Mouse (Mus musculus): ENCODE results near the gene Adm2. TPM values are rescaled to one million over a fixed set of nuclear protein-coding genes. Genes with fewer than 3 reads are reported as not detected.
A peak's percentile ranks its signal among the peaks of the same experiment; 100 is the strongest.

Gene Adm2
- polyA plus RNA-seq, 1 experiment from 2014 or later = 0.17 TPM

- DNase-seq (ENCODE audit: low spot score) (no peak), ATAC-seq (ENCODE audit: insufficient read depth, low FRiP score, low TSS enrichment) (no peak)
- Histone ChIP-seq H3K9ac (ENCODE audit: low read length) (no peak overlapping the region), H3K27ac (ENCODE audit: low read depth, low read length) (no peak overlapping the region), H3K4me3 (ENCODE audit: low read depth, low read length) (no peak overlapping the region), H3K27me3 (ENCODE audit: control insufficient read depth, insufficient read depth, low read length) (no peaks in the 10 kb centered on the region), H3K4me2 (ENCODE audit: low read depth) (no peak overlapping the region), H3K4me1 (ENCODE audit: control insufficient read depth, insufficient read depth, low read length) (no peaks in the 10 kb centered on the region), H3K36me3 (ENCODE audit: control insufficient read depth, insufficient read depth, low read length) (no peaks in the 10 kb centered on the region), H3K9me3 (ENCODE audit: control insufficient read depth, low read length) (no peaks in the 10 kb centered on the region)
- 78% methylated on average over 3 of the region's 3 CpGs for WGBS
Observed at GRCm38 (mm10) chr15:89340136-89340535, 17.6 kb downstream of the Adm2 start.

GRCm38 (mm10) chr15:89341678-89342077 lies 19.2 kb downstream of the Adm2 start:
- WGBS = 39% methylated on average over 1 of the region's 1 CpGs
- ATAC-seq (ENCODE audit: insufficient read depth, low FRiP score, low TSS enrichment) (no peak), DNase-seq (ENCODE audit: low spot score) (no peak)
- H3K27ac ChIP-seq (ENCODE audit: low read depth, low read length) = no peak overlapping the region
- H3K9ac ChIP-seq (ENCODE audit: low read length) = no peak overlapping the region
- no peaks in the 10 kb centered on the region for H3K27me3 ChIP-seq (ENCODE audit: control insufficient read depth, insufficient read depth, low read length)
- no peak overlapping the region for H3K4me3 ChIP-seq (ENCODE audit: low read depth, low read length)
- no peaks in the 10 kb centered on the region for H3K4me1 ChIP-seq (ENCODE audit: control insufficient read depth, insufficient read depth, low read length)
- no peaks in the 10 kb centered on the region for H3K36me3 ChIP-seq (ENCODE audit: control insufficient read depth, insufficient read depth, low read length)
- H3K9me3 ChIP-seq (ENCODE audit: control insufficient read depth, low read length) = no peaks in the 10 kb centered on the region
- H3K4me2 ChIP-seq (ENCODE audit: low read depth) = no peak overlapping the region

- DNase-seq (ENCODE audit: low spot score) (no peak), ATAC-seq (ENCODE audit: insufficient read depth, low FRiP score, low TSS enrichment) (no peak)
- Histone ChIP-seq H3K4me3 (ENCODE audit: low read depth, low read length) (no peak overlapping the region), H3K4me2 (ENCODE audit: low read depth) (no peak overlapping the region), H3K36me3 (ENCODE audit: control insufficient read depth, insufficient read depth, low read length) (no peaks in the 10 kb centered on the region), H3K9ac (ENCODE audit: low read length) (no peak overlapping the region), H3K4me1 (ENCODE audit: control insufficient read depth, insufficient read depth, low read length) (no peaks in the 10 kb centered on the region), H3K27ac (ENCODE audit: low read depth, low read length) (no peak overlapping the region), H3K27me3 (ENCODE audit: control insufficient read depth, insufficient read depth, low read length) (no peaks in the 10 kb centered on the region), H3K9me3 (ENCODE audit: control insufficient read depth, low read length) (no peaks in the 10 kb centered on the region)
- 88% methylated on average over 3 of the region's 3 CpGs for WGBS
Observed at GRCm38 (mm10) chr15:89343325-89343724, 20.8 kb downstream of the Adm2 start.

- Histone ChIP-seq H3K27ac (ENCODE audit: low read depth, low read length) (no peak overlapping the region), H3K4me1 (ENCODE audit: control insufficient read depth, insufficient read depth, low read length) (peaks cover 9% of the 10 kb centered on the region), H3K36me3 (ENCODE audit: control insufficient read depth, insufficient read depth, low read length) (peaks cover 12% of the 10 kb centered on the region), H3K4me2 (ENCODE audit: low read depth) (no peak overlapping the region), H3K9ac (ENCODE audit: low read length) (no peak overlapping the region), H3K9me3 (ENCODE audit: control insufficient read depth, low read length) (no peaks in the 10 kb centered on the region), H3K27me3 (ENCODE audit: control insufficient read depth, insufficient read depth, low read length) (no peaks in the 10 kb centered on the region), H3K4me3 (ENCODE audit: low read depth, low read length) (no peak overlapping the region)
- 91% methylated on average over 5 of the region's 5 CpGs for WGBS
- no peak for ATAC-seq (ENCODE audit: insufficient read depth, low FRiP score, low TSS enrichment)
- no peak for DNase-seq (ENCODE audit: low spot score)
Observed at GRCm38 (mm10) chr15:89350447-89350846, 27.9 kb downstream of the Adm2 start.

GRCm38 (mm10) chr15:89351302-89351701 lies 28.8 kb downstream of the Adm2 start:
- Histone ChIP-seq H3K27ac (ENCODE audit: low read depth, low read length) (no peak overlapping the region), H3K9me3 (ENCODE audit: control insufficient read depth, low read length) (no peaks in the 10 kb centered on the region), H3K27me3 (ENCODE audit: control insufficient read depth, insufficient read depth, low read length) (no peaks in the 10 kb centered on the region), H3K4me1 (ENCODE audit: control insufficient read depth, insufficient read depth, low read length) (peaks cover 9% of the 10 kb centered on the region), H3K9ac (ENCODE audit: low read length) (no peak overlapping the region), H3K4me2 (ENCODE audit: low read depth) (no peak overlapping the region), H3K36me3 (ENCODE audit: control insufficient read depth, insufficient read depth, low read length) (peaks cover 12% of the 10 kb centered on the region), H3K4me3 (ENCODE audit: low read depth, low read length) (no peak overlapping the region)
- no peak for ATAC-seq (ENCODE audit: insufficient read depth, low FRiP score, low TSS enrichment)
- WGBS = 93% methylated on average over 15 of the region's 15 CpGs
- DNase-seq (ENCODE audit: low spot score) = no peak

- no peak for DNase-seq (ENCODE audit: low spot score)
Observed at GRCm38 (mm10) chr15:89352054-89352453, 29.5 kb downstream of the Adm2 start.

GRCm38 (mm10) chr15:89352795-89353194 lies 30.3 kb downstream of the Adm2 start:
- WGBS = 97% methylated on average over 12 of the region's 12 CpGs
- Histone ChIP-seq H3K4me1 (ENCODE audit: control insufficient read depth, insufficient read depth, low read length) (peaks cover 13% of the 10 kb centered on the region), H3K27ac (ENCODE audit: low read depth, low read length) (no peak overlapping the region), H3K36me3 (ENCODE audit: control insufficient read depth, insufficient read depth, low read length) (peaks cover 12% of the 10 kb centered on the region), H3K9me3 (ENCODE audit: control insufficient read depth, low read length) (no peaks in the 10 kb centered on the region), H3K9ac (ENCODE audit: low read length) (no peak overlapping the region), H3K4me2 (ENCODE audit: low read depth) (no peak overlapping the region), H3K4me3 (ENCODE audit: low read depth, low read length) (no peak overlapping the region), H3K27me3 (ENCODE audit: control insufficient read depth, insufficient read depth, low read length) (no peaks in the 10 kb centered on the region)
- DNase-seq (ENCODE audit: low spot score) = no peak
- no peak for ATAC-seq (ENCODE audit: insufficient read depth, low FRiP score, low TSS enrichment)

More at GRCm38 (mm10) chr15:89352054-89352453, 29.5 kb downstream of the Adm2 start:
- no peak overlapping the region for H3K9ac ChIP-seq (ENCODE audit: low read length)
- H3K36me3 ChIP-seq (ENCODE audit: control insufficient read depth, insufficient read depth, low read length) = peaks cover 12% of the 10 kb centered on the region
- 94% methylated on average over 14 of the region's 14 CpGs for WGBS
- peaks cover 11% of the 10 kb centered on the region for H3K4me1 ChIP-seq (ENCODE audit: control insufficient read depth, insufficient read depth, low read length)
- no peak for ATAC-seq (ENCODE audit: insufficient read depth, low FRiP score, low TSS enrichment)
- no peak overlapping the region for H3K27ac ChIP-seq (ENCODE audit: low read depth, low read length)
- no peaks in the 10 kb centered on the region for H3K27me3 ChIP-seq (ENCODE audit: control insufficient read depth, insufficient read depth, low read length)
- H3K4me2 ChIP-seq (ENCODE audit: low read depth) = no peak overlapping the region
- no peak overlapping the region for H3K4me3 ChIP-seq (ENCODE audit: low read depth, low read length)
- H3K9me3 ChIP-seq (ENCODE audit: control insufficient read depth, low read length) = no peaks in the 10 kb centered on the region

GRCm38 (mm10) chr15:89353837-89354236 lies 31.3 kb downstream of the Adm2 start:
- Histone ChIP-seq H3K4me1 (ENCODE audit: control insufficient read depth, insufficient read depth, low read length) (peaks cover 13% of the 10 kb centered on the region), H3K9ac (ENCODE audit: low read length) (no peak overlapping the region), H3K4me2 (ENCODE audit: low read depth) (no peak overlapping the region), H3K9me3 (ENCODE audit: control insufficient read depth, low read length) (no peaks in the 10 kb centered on the region), H3K27me3 (ENCODE audit: control insufficient read depth, insufficient read depth, low read length) (no peaks in the 10 kb centered on the region), H3K4me3 (ENCODE audit: low read depth, low read length) (no peak overlapping the region), H3K36me3 (ENCODE audit: control insufficient read depth, insufficient read depth, low read length) (peaks cover 12% of the 10 kb centered on the region), H3K27ac (ENCODE audit: low read depth, low read length) (no peak overlapping the region)
- ATAC-seq (ENCODE audit: insufficient read depth, low FRiP score, low TSS enrichment) (no peak), DNase-seq (ENCODE audit: low spot score) (no peak)
- WGBS = 95% methylated on average over 16 of the region's 16 CpGs

DNA sequence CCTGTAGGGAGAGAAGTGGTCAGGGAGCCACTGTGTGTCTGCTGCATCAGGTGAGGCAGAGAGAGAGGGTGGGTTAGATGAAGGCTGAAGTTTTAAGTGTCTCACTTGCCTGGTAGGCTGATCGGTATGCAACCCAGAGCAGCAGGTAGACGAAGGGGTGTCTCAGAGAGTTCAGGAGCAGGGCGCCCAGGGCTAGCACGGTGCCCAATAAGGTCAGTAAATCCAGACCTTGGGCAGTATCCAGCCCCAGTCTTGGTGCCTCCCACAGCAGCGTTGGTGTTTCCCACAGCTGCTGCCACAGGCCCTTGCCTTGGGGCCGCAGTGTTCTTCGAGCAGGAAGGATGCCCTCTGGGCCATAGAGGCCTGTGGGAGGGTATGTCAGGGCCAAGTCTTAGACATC lies 31.9 kb downstream of the Adm2 start:
- no peak overlapping the region for H3K27ac ChIP-seq (ENCODE audit: low read depth, low read length)
- 0 out of 2 replicates have a peak, but pooled peaks have one; percentile 5 for ATAC-seq (ENCODE audit: insufficient read depth, low FRiP score, low TSS enrichment)

More for the DNA sequence above, 31.9 kb downstream of the Adm2 start:
- peak overlapping the region; percentile 73 for H3K4me2 ChIP-seq (ENCODE audit: low read depth)
- 77% methylated on average over 7 of the region's 7 CpGs for WGBS
- H3K27me3 ChIP-seq (ENCODE audit: control insufficient read depth, insufficient read depth, low read length) = no peaks in the 10 kb centered on the region
- DNase-seq (ENCODE audit: low spot score) = no peak
- H3K4me1 ChIP-seq (ENCODE audit: control insufficient read depth, insufficient read depth, low read length) = peaks cover 13% of the 10 kb centered on the region
- peak overlapping the region; percentile 74 for H3K4me3 ChIP-seq (ENCODE audit: low read depth, low read length)
- peak overlapping the region; percentile 80 for H3K9ac ChIP-seq (ENCODE audit: low read length)
- H3K9me3 ChIP-seq (ENCODE audit: control insufficient read depth, low read length) = no peaks in the 10 kb centered on the region
- peaks cover 12% of the 10 kb centered on the region for H3K36me3 ChIP-seq (ENCODE audit: control insufficient read depth, insufficient read depth, low read length)
